Mouse (Mus musculus) liver, postnatal 0 days (tissue): Measurements from ENCODE around the gene Arhgdib.

Experiments
- CTCF ChIP-seq: sonication (generic); IDR thresholded peaks from 2 replicates; pipeline ENCODE4 v1.5.1; 2016; ENCODE audit warnings: antibody characterized with exemption, low read depth
- EP300 ChIP-seq: IDR thresholded peaks from 2 replicates; pipeline ENCODE4 v1.6.1; 2016; ENCODE audit warnings: antibody characterized with exemption, low read depth, mild to moderate bottlenecking

GRCm38 (mm10) chr6:136902527-136902926 lies 39.2 kb downstream of the Arhgdib start:
- no peak for TF ChIP-seq CTCF
- no peak for TF ChIP-seq EP300
